Mouse (Mus musculus) lung, postnatal 0 days (tissue): ENCODE measurements at regions not wholly inside any gene's neighbourhood (a gene's known extent, or its start where the extent isn't known, plus 50 kb on each side); places are given as distances from the start of the nearest gene placed in this dataset.

ENCODE experiments used
- CTCF ChIP-seq: IDR thresholded peaks from 2 replicates; pipeline ENCODE4 v1.5.1; 2016; ENCODE audit warnings: antibody characterized with exemption, mild to moderate bottlenecking
- EP300 ChIP-seq: IDR thresholded peaks from 2 replicates; pipeline ENCODE4 v1.6.1; 2016; ENCODE audit warnings: antibody characterized with exemption, mild to moderate bottlenecking, control low read depth

DNA sequence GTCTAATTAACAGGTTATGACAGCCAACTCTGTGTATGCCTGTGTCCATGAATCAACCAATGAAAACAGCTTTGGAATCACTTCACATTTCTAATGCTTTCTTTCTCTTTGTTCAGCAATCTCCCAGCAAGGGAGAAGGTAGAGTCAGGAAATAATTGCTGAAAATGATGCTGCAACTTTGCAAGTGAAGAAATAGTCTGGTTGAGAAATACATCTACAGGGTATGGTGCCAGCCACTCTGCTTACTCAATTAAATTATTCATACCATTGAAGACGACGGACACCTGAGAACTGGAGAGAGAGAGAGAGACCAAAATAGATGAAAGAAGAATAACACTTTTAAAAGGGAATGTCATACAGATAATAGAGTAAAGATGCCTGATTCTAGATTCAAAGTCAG, 645.4 kb upstream of the Cited2 start:
- TF ChIP-seq CTCF (no peak), EP300 (no peak)
